Mouse (Mus musculus) T-helper 2 cell (primary cell): ENCODE measurements around the gene Prss35.

Experiments used
- in situ Hi-C: fragments of 300-600 bp; cut with MboI, MseI; formaldehyde crosslinking; loops from one replicate; pipeline ENCODE4 v1.15.1; 2025; ENCODE audit warnings: high pct_unique_total_duplicates

Prss35 gene

DNA sequence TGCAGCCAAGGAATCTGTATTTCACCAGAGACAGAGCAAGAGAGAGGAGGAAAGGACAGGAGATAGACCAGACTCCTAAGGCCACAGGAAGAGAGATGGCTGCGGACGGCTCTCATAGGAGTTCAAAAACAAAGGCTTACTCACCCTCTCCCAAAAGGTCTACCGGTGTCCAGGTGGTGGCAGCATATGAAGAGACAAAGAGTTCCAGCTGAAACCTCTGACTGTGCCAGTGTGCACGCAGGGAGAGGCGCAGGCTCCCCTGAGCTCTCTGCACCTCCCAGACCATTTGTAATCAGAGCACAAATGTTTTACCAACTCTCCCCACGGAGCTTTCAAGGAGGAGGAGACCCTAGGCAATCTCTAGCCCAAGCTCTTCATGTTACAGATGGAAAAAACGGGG lies 55.2 kb downstream of the Prss35 start:
- in situ Hi-C loops: no loop called here

GRCm38 (mm10) chr9:86799099-86799498 lies 55.6 kb downstream of the Prss35 start:
- in situ Hi-C loops: no loop called here

DNA sequence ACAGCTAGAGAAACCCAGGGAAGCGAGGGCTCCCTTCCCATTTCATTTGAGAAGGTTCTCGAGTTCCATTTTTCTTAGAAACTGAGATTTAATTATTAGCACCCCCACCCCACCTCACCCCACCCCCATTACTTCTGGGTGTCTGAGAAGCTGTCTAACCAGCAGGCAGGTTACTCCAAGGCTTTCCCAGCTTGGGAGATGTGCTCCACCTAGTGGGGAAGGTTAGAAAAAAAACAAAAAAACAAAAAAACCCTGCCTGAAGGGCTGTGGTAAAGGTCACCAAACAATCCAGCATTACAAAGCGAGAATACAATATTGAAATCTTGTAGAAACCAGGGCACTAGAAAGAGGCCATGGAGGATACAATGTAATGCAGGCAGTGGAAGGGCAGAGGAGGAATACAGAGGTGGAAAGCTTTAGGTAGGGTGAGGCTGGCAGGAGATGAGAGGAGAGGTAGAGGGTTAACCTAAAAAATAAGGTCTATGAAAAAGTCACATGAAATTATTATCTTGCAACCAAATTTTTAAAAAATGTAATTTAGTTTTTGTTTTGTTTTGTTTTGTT lies 57.2 kb downstream of the Prss35 start:
- in situ Hi-C loops: no loop called here
